Mouse (Mus musculus) MEL (cell line): ENCODE data around the gene Ugt1a9. TPM values are rescaled to one million over a fixed set of nuclear protein-coding genes. Genes with fewer than 3 reads are reported as not detected.

Experiments used
- DNase-seq: peaks from one replicate; pipeline ENCODE4 v3.0.0; 2011; ENCODE audit warnings: low read depth, low spot score
- H3K27ac ChIP-seq: 2 replicates; pipeline ENCODE4 v1.5.1; 2012; ENCODE audit warnings: low read depth, mild to moderate bottlenecking, control low read depth, low read length, moderate library complexity; ENCODE audit not compliant: control insufficient read depth
- H3K27me3 ChIP-seq, 2 experiments: fragments of 150-350 bp in 1 of 2; sonication (generic) in 1 of 2; 2 replicates each; pipeline ENCODE4 v1.6.1; 2012; ENCODE audit warnings: low read length in 2 of 2, mild to moderate bottlenecking in 2 of 2, improper control_type of control experiment in 1 of 2, moderate library complexity in 1 of 2; ENCODE audit not compliant: insufficient read depth in 2 of 2, control insufficient read depth in 1 of 2
- H3K36me3 ChIP-seq, 2 experiments: 2 replicates each; pipeline ENCODE4 v1.6.1; 2012 to 2014; ENCODE audit warnings: low read length in 2 of 2, improper control_type of control experiment in 1 of 2, inconsistent platforms in 1 of 2, mild to moderate bottlenecking in 1 of 2; ENCODE audit not compliant: insufficient read depth in 2 of 2, control insufficient read depth in 1 of 2
- H3K4me1 ChIP-seq, 2 experiments: fragments of 150-350 bp in 1 of 2; sonication (generic) in 1 of 2; 2 replicates each; pipeline ENCODE4 v1.6.1; 2012; ENCODE audit warnings: low read length in 2 of 2, improper control_type of control experiment in 1 of 2, mild to moderate bottlenecking in 1 of 2; ENCODE audit not compliant: insufficient read depth in 2 of 2, control insufficient read depth in 1 of 2
- H3K4me3 ChIP-seq, 2 experiments: fragments of 150-350 bp in 1 of 2; sonication (generic) in 1 of 2; 2 replicates each; pipeline ENCODE4 v1.5.1; 2012; ENCODE audit warnings: low read depth in 2 of 2, low read length in 2 of 2, mild to moderate bottlenecking in 2 of 2, moderate library complexity in 2 of 2, control low read depth in 1 of 2, improper control_type of control experiment in 1 of 2; ENCODE audit not compliant: control insufficient read depth in 1 of 2, insufficient read depth in 1 of 2
- H3K79me2 ChIP-seq: 2 replicates; pipeline ENCODE4 v1.6.1; 2012; ENCODE audit warnings: mild to moderate bottlenecking, low read length, moderate library complexity; ENCODE audit not compliant: control insufficient read depth, poor library complexity, insufficient read depth
- H3K9ac ChIP-seq: 2 replicates; pipeline ENCODE4 v1.6.1; 2012; ENCODE audit warnings: low read depth, mild to moderate bottlenecking, control low read depth, low read length, moderate library complexity; ENCODE audit not compliant: control insufficient read depth, poor library complexity, severe bottlenecking
- H3K9me3 ChIP-seq: fragments of 150-350 bp; sonication (generic); replicated peaks from 2 replicates; pipeline ENCODE4 v1.6.1; 2012; ENCODE audit warnings: mild to moderate bottlenecking, low read length, improper control_type of control experiment, moderate library complexity; ENCODE audit not compliant: insufficient read depth
- BHLHE40 ChIP-seq: IDR thresholded peaks from 2 replicates; pipeline ENCODE4 v1.6.1; 2012; ENCODE audit warnings: low read depth, mild to moderate bottlenecking, inconsistent platforms, low read length, improper control_type of control experiment, borderline replicate concordance
- CHD1 ChIP-seq: IDR thresholded peaks from 2 replicates; pipeline ENCODE4 v1.6.1; 2012; ENCODE audit warnings: low read depth, mild to moderate bottlenecking, inconsistent platforms, low read length, improper control_type of control experiment
- CTCF ChIP-seq, 3 experiments: IDR thresholded peaks in 2 of 3; conservative IDR thresholded peaks in 1 of 3; 2 replicates each; pipeline ENCODE4 v1.5.1; 2011 to 2012; ENCODE audit warnings: low read length in 3 of 3, low read depth in 2 of 3, mild to moderate bottlenecking in 2 of 3, improper control_type of control experiment in 1 of 3, inconsistent platforms in 1 of 3, mixed read lengths in 1 of 3, moderate library complexity in 1 of 3; ENCODE audit not compliant: control insufficient read depth in 1 of 3, insufficient read depth in 1 of 3, poor library complexity in 1 of 3, severe bottlenecking in 1 of 3
- GATA1 ChIP-seq: IDR thresholded peaks from 2 replicates; pipeline ENCODE4 v1.6.1; 2011; ENCODE audit warnings: low read depth, low read length, improper control_type of control experiment
- JUND ChIP-seq: IDR thresholded peaks from 2 replicates; pipeline ENCODE4 v1.6.1; 2011; ENCODE audit warnings: low read depth, mild to moderate bottlenecking, improper control_type of control experiment, low read length
- KAT2A ChIP-seq: conservative IDR thresholded peaks from 2 replicates; pipeline ENCODE4 v1.6.1; 2012; ENCODE audit warnings: low read depth, low read length, improper control_type of control experiment, inconsistent platforms
- MAFK ChIP-seq: IDR thresholded peaks from 2 replicates; pipeline ENCODE4 v1.6.1; 2011; ENCODE audit warnings: low read depth, mild to moderate bottlenecking, low read length, improper control_type of control experiment, borderline replicate concordance
- MAZ ChIP-seq: IDR thresholded peaks from 2 replicates; pipeline ENCODE4 v1.6.1; 2012; ENCODE audit warnings: low read depth, mild to moderate bottlenecking, inconsistent platforms, low read length, improper control_type of control experiment
- MYB ChIP-seq: IDR thresholded peaks from 2 replicates; pipeline ENCODE4 v1.6.1; 2011; ENCODE audit warnings: mild to moderate bottlenecking, low read depth, low read length, improper control_type of control experiment
- NELFE ChIP-seq: IDR thresholded peaks from 2 replicates; pipeline ENCODE4 v1.6.1; 2011; ENCODE audit warnings: low read depth, low read length, improper control_type of control experiment
- NRF1 ChIP-seq: IDR thresholded peaks from 2 replicates; pipeline ENCODE4 v1.6.1; 2014; ENCODE audit warnings: low read depth, mild to moderate bottlenecking, inconsistent platforms, low read length, improper control_type of control experiment, moderate library complexity; ENCODE audit not compliant: poor library complexity, insufficient read depth, severe bottlenecking
- POLR2A ChIP-seq, 2 experiments: IDR thresholded peaks; 2 replicates each; pipeline ENCODE4 v1.6.1; 2011 to 2012; ENCODE audit warnings: low read length in 2 of 2, mild to moderate bottlenecking in 2 of 2, control low read depth in 1 of 2, improper control_type of control experiment in 1 of 2, low read depth in 1 of 2, moderate library complexity in 1 of 2; ENCODE audit not compliant: control insufficient read depth in 1 of 2, insufficient read depth in 1 of 2, poor library complexity in 1 of 2
- POLR2AphosphoS5 ChIP-seq: IDR thresholded peaks from 2 replicates; pipeline ENCODE4 v1.6.1; 2012; ENCODE audit warnings: low read depth, borderline replicate concordance, mild to moderate bottlenecking, inconsistent platforms, low read length, moderate library complexity, mixed read lengths
- RCOR1 ChIP-seq: IDR thresholded peaks from 2 replicates; pipeline ENCODE4 v1.6.1; 2012; ENCODE audit warnings: low read depth, mild to moderate bottlenecking, inconsistent platforms, low read length, improper control_type of control experiment
- SMC3 ChIP-seq: IDR thresholded peaks from 2 replicates; pipeline ENCODE4 v1.6.1; 2011; ENCODE audit warnings: low read depth, low read length, improper control_type of control experiment
- TBP ChIP-seq: IDR thresholded peaks from 2 replicates; pipeline ENCODE4 v1.8.0; 2011; ENCODE audit warnings: low read depth, low read length, improper control_type of control experiment
- TCF12 ChIP-seq: IDR thresholded peaks from 2 replicates; pipeline ENCODE4 v1.6.1; 2014; ENCODE audit warnings: low read depth, mild to moderate bottlenecking, inconsistent platforms, low read length, improper control_type of control experiment, moderate library complexity
- UBTF ChIP-seq: IDR thresholded peaks from 2 replicates; pipeline ENCODE4 v1.6.1; 2012; ENCODE audit warnings: low read depth, mild to moderate bottlenecking, inconsistent platforms, low read length, improper control_type of control experiment, moderate library complexity, borderline replicate concordance; ENCODE audit not compliant: insufficient read depth
- ZC3H11A ChIP-seq: IDR thresholded peaks from 2 replicates; pipeline ENCODE4 v1.6.1; 2012; ENCODE audit warnings: low read depth, mild to moderate bottlenecking, inconsistent platforms, low read length, improper control_type of control experiment
- ZKSCAN1 ChIP-seq: IDR thresholded peaks from 2 replicates; pipeline ENCODE4 v1.6.1; 2012; ENCODE audit warnings: low read depth, mild to moderate bottlenecking, inconsistent platforms, low read length, improper control_type of control experiment, moderate library complexity
- ZMIZ1 ChIP-seq: IDR thresholded peaks from 2 replicates; pipeline ENCODE4 v1.6.1; 2012; ENCODE audit warnings: low read depth, mild to moderate bottlenecking, inconsistent platforms, low read length, improper control_type of control experiment, moderate library complexity
- ZNF384 ChIP-seq: IDR thresholded peaks from 2 replicates; pipeline ENCODE4 v1.6.1; 2012; ENCODE audit warnings: low read depth, mild to moderate bottlenecking, inconsistent platforms, low read length, improper control_type of control experiment
- polyA plus RNA-seq, 2 experiments: library from polyadenylated mRNA; stranded (reverse) in 1 of 2; unstranded in 1 of 2; fragments of >175 nt in 1 of 2; fragments of >200 nt in 1 of 2; gene quantifications; 2 replicates each; pipeline versions ENCODE4 v1.2.1 to v1.2.4; 2012; ENCODE audit warnings: low replicate concordance in 2 of 2, low read depth in 1 of 2; ENCODE audit not compliant: insufficient read length in 2 of 2, insufficient read depth in 1 of 2, missing spikeins in 1 of 2
- total RNA-seq: library from RNA; depleted of rRNA; stranded (reverse); fragments of 300-350 nt; gene quantifications from 2 replicates; pipeline ENCODE4 v1.2.3, GENCODE M21; 2012

Ugt1a9 gene
- total and polyA plus RNA-seq, 3 experiments: not detected

- TF ChIP-seq BHLHE40 (no peak), RCOR1 (no peak), ZMIZ1 (no peak), POLR2A (IDR thresholded peaks at IDR 0.05; ENCODE audit: control insufficient read depth in 1 of 2, insufficient read depth in 1 of 2, low read depth in 1 of 2, low read length in 2 of 2, poor library complexity in 1 of 2) (no peak), NRF1 (no peak), MAZ (no peak), NELFE (no peak), KAT2A (no peak)
- no peak overlapping the region for H3K4me3 ChIP-seq
- H3K9ac ChIP-seq: no peak overlapping the region
- DNase-seq: no peak
- H3K27me3 ChIP-seq: no peaks in the 10 kb centered on the region
- peaks cover 7 to 17% of the 10 kb centered on the region in 2 experiments for H3K4me1 ChIP-seq
- no peak overlapping the region for H3K27ac ChIP-seq
- no peaks in the 10 kb centered on the region for H3K79me2 ChIP-seq
- H3K36me3 ChIP-seq: peaks cover 24 to 25% of the 10 kb centered on the region in 2 experiments
- H3K9me3 ChIP-seq: no peaks in the 10 kb centered on the region
These were observed 193.2 kb downstream of the Ugt1a9 start for GRCm38 (mm10) chr1:88263778-88264177.

GRCm38 (mm10) chr1:88264237-88264868 lies 193.8 kb downstream of the Ugt1a9 start:
- Histone ChIP-seq H3K9me3 (no peaks in the 10 kb centered on the region), H3K27me3 (no peaks in the 10 kb centered on the region), H3K9ac (no peak overlapping the region), H3K4me3 (no peak overlapping the region), H3K27ac (no peak overlapping the region), H3K79me2 (no peaks in the 10 kb centered on the region), H3K36me3 (peaks cover 24 to 29% of the 10 kb centered on the region in 2 experiments), H3K4me1 (peaks cover 7 to 17% of the 10 kb centered on the region in 2 experiments)
- no peak for TF ChIP-seq CTCF (IDR thresholded peaks at IDR 0.05 in 2 of 3, conservative IDR thresholded peaks at IDR 0.05 in 1 of 3; ENCODE audit: control insufficient read depth in 1 of 3, insufficient read depth in 1 of 3, low read depth in 2 of 3, low read length in 3 of 3, poor library complexity in 1 of 3, severe bottlenecking in 1 of 3)
- 0 out of 2 replicates have a peak, but pooled peaks have one; percentile 22 for TF ChIP-seq JUND
- TF ChIP-seq POLR2AphosphoS5: 0 out of 2 replicates have a peak, but pooled peaks have one; percentile 60
- DNase-seq: no peak

GRCm38 (mm10) chr1:88264869-88265240 lies 194.3 kb downstream of the Ugt1a9 start:
- Histone ChIP-seq H3K4me3 (no peak overlapping the region), H3K9me3 (no peaks in the 10 kb centered on the region), H3K79me2 (no peaks in the 10 kb centered on the region), H3K9ac (no peak overlapping the region), H3K36me3 (peaks cover 24 to 34% of the 10 kb centered on the region in 2 experiments), H3K27ac (no peak overlapping the region), H3K27me3 (no peaks in the 10 kb centered on the region), H3K4me1 (peaks cover 7 to 17% of the 10 kb centered on the region in 2 experiments)
- DNase-seq: no peak
- TF ChIP-seq ZC3H11A (no peak), SMC3 (no peak), KAT2A (no peak), POLR2AphosphoS5 (no peak), CHD1 (no peak), TBP (no peak), MAZ (no peak), TCF12 (no peak), MAFK (no peak), NRF1 (no peak), ZKSCAN1 (no peak), GATA1 (no peak), ZNF384 (no peak), MYB (no peak), NELFE (no peak), UBTF (no peak)
